In genomic region chr10:70315895-70316294, GRCm38 (mm10) we compare ENCODE assay signal across 11 mouse cellular contexts.
"Had no signal": no experiment of that assay in that cellular context is flagged by ENCODE, and none has a peak within 500 bp of the region (broad histone marks: within the 10 kb centered on the region; RNA-seq: fewer than 3 reads in every experiment).

No protein-coding gene starts in this region.

- DNase-seq: layer of hippocampus, adult 9-11 months; liver; lung, adult 18-20 months; lung, postnatal 10 days; lung, postnatal 36 days; retina, postnatal 1 day; right cerebral cortex, postnatal 25 days; spleen, adult 18-20 months; thymus, adult 2 months; thymus, postnatal 14 days; thymus, postnatal 4 days had no signal
